Mouse (Mus musculus): ENCODE measurements around the gene Tspan7. TPM values are rescaled to one million over a fixed set of nuclear protein-coding genes. Genes with fewer than 3 reads are reported as not detected.

Tspan7 gene
- polyA plus RNA-seq, 1 experiment, result 25.9 TPM

DNA sequence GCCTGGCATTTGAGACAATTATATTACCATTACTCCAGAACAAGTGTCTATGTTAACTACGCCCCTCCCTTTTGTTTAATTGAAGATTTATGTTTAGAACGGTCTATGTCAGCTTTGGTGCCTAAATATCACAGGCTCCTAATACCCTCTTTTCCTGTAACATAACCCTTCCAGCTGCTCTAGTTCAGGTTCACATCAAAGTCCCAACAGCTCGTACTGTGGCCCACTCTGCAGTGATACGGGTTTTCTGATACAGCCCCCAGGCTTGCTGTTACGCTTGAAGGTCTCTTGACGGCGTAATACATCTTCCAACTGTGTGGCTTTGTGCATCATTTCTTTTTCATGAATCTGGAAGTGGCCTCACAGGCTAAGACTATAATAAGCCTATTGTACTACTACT is 31.5 kb downstream of the Tspan7 start:
- H3K27ac ChIP-seq (ENCODE audit: insufficient read depth, low read length), result no peak overlapping the region
- no peak for DNase-seq (ENCODE audit: low read depth in 1 of 2, low spot score in 2 of 2)
- no peaks in the 10 kb centered on the region for H3K36me3 ChIP-seq (ENCODE audit: control insufficient read depth, insufficient read depth, low read length)
- H3K4me3 ChIP-seq (ENCODE audit: extremely low read depth, insufficient read depth, insufficient read length), result no peak overlapping the region
- WGBS, result 90% methylated on average over 7 of the region's 7 CpGs
- no peaks in the 10 kb centered on the region for H3K4me1 ChIP-seq (ENCODE audit: control insufficient read depth, insufficient read depth, insufficient read length)
- H3K27me3 ChIP-seq (ENCODE audit: control insufficient read depth, insufficient read depth, low read length), result no peaks in the 10 kb centered on the region
- TF ChIP-seq POLR2A (IDR thresholded peaks at IDR 0.05; ENCODE audit: low read depth, low read length) (no peak), CTCF (IDR thresholded peaks at IDR 0.05; ENCODE audit: extremely low read depth, insufficient read depth, insufficient read length, insufficient replicate concordance) (no peak)

DNA sequence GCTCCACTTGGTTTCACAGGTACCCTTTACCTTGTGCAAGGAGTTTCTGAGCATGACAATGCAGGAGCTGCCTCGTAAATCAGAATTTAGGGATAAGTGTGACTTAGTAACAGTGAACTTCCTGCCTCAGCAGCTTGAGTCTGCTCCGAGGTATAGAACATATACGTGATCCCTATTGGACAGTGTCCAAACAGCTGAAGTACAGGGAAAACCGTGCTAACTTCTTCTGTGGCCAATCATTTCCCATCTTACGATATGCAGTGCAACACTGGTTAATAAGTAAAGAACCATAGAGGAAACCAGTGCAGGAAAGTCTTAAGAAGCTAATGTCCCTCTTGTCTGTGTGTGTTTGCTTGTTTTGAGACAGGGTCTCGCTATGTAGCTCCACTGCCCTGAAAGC is 32.0 kb downstream of the Tspan7 start:
- Histone ChIP-seq H3K27ac (ENCODE audit: insufficient read depth, low read length) (no peak overlapping the region), H3K4me3 (ENCODE audit: extremely low read depth, insufficient read depth, insufficient read length) (no peak overlapping the region), H3K4me1 (ENCODE audit: control insufficient read depth, insufficient read depth, insufficient read length) (no peaks in the 10 kb centered on the region), H3K36me3 (ENCODE audit: control insufficient read depth, insufficient read depth, low read length) (no peaks in the 10 kb centered on the region), H3K27me3 (ENCODE audit: control insufficient read depth, insufficient read depth, low read length) (no peaks in the 10 kb centered on the region)
- TF ChIP-seq CTCF (IDR thresholded peaks at IDR 0.05; ENCODE audit: extremely low read depth, insufficient read depth, insufficient read length, insufficient replicate concordance), result no peak
- no peak for TF ChIP-seq POLR2A (IDR thresholded peaks at IDR 0.05; ENCODE audit: low read depth, low read length)
- WGBS, result 86% methylated on average over 6 of the region's 6 CpGs
- DNase-seq (ENCODE audit: low read depth in 1 of 2, low spot score in 2 of 2), result no peak

DNA sequence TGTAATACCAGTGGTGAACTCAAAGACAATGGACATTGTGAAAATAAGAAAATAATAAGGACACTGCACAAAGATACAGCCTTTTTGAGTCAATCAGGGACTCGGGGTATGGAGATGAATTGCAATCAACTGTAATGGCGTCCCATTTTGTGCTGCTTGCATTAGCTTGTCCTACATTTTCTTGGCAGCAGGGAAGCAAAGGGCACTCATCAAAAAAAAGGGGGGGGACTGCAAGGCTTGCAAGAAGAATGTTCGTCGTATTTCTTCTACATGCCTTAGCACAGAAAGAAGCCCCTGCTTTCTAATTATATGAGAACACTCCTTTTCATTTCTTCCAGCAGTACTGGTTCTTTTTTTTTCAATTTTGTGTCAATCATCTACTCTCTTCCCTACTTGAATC is 32.8 kb downstream of the Tspan7 start:
- Histone ChIP-seq H3K27me3 (ENCODE audit: control insufficient read depth, insufficient read depth, low read length) (no peaks in the 10 kb centered on the region), H3K36me3 (ENCODE audit: control insufficient read depth, insufficient read depth, low read length) (no peaks in the 10 kb centered on the region), H3K27ac (ENCODE audit: insufficient read depth, low read length) (no peak overlapping the region), H3K4me3 (ENCODE audit: extremely low read depth, insufficient read depth, insufficient read length) (no peak overlapping the region), H3K4me1 (ENCODE audit: control insufficient read depth, insufficient read depth, insufficient read length) (no peaks in the 10 kb centered on the region)
- no peak for DNase-seq (ENCODE audit: low read depth in 1 of 2, low spot score in 2 of 2)
- 94% methylated on average over 4 of the region's 4 CpGs for WGBS
- no peak for TF ChIP-seq CTCF (IDR thresholded peaks at IDR 0.05; ENCODE audit: extremely low read depth, insufficient read depth, insufficient read length, insufficient replicate concordance)
- TF ChIP-seq POLR2A (IDR thresholded peaks at IDR 0.05; ENCODE audit: low read depth, low read length), result no peak

DNA sequence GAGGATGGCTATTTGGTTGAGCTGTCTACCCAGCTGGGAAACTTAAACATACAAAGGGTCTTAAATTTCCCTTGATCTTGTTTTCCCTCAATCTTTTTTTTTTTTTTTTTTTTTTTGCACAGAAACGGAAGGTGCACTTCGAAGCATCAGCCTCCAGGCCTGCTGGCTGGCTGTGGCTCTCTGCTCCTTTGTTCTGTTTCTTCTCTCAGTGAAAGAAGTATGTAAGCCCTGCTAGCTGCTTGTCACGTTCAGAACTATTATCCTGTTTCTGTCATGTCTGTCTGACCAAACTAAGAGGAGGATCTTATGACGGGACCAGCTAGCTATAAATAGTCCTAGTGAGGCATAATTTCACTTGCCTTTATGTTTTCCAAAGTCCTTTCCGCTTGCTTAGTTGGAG is 33.6 kb downstream of the Tspan7 start:
- Histone ChIP-seq H3K4me1 (ENCODE audit: control insufficient read depth, insufficient read depth, insufficient read length) (no peaks in the 10 kb centered on the region), H3K36me3 (ENCODE audit: control insufficient read depth, insufficient read depth, low read length) (no peaks in the 10 kb centered on the region), H3K27ac (ENCODE audit: insufficient read depth, low read length) (no peak overlapping the region), H3K4me3 (ENCODE audit: extremely low read depth, insufficient read depth, insufficient read length) (no peak overlapping the region), H3K27me3 (ENCODE audit: control insufficient read depth, insufficient read depth, low read length) (no peaks in the 10 kb centered on the region)
- WGBS, result 69% methylated on average over 5 of the region's 5 CpGs
- no peak for DNase-seq (ENCODE audit: low read depth in 1 of 2, low spot score in 2 of 2)
- TF ChIP-seq POLR2A (IDR thresholded peaks at IDR 0.05; ENCODE audit: low read depth, low read length) (no peak), CTCF (IDR thresholded peaks at IDR 0.05; ENCODE audit: extremely low read depth, insufficient read depth, insufficient read length, insufficient replicate concordance) (no peak)

DNA sequence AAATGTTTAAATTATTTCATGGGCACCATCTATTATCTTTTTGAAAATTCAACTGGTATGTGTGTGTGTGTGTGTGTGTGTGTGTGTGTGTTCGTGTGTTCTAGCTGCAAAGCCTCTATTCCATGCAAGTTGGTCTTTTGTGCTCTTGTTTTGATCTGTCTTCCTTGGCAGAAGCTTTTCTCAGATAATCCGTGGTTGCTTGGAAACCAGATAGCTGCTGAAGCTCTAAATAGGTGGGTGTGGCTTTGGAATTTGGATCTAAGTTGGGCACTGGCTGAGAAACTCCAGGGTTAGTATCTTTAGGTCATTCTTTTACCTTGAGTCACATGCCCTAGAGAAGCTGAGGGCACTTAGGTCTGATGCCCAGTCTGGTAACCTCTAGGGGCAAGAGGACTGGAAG is 50.5 kb downstream of the Tspan7 start:
- no peak overlapping the region for H3K4me3 ChIP-seq (ENCODE audit: extremely low read depth, insufficient read depth, insufficient read length)
- H3K27me3 ChIP-seq (ENCODE audit: control insufficient read depth, insufficient read depth, low read length), result no peaks in the 10 kb centered on the region
- 56% methylated on average over 2 of the region's 2 CpGs for WGBS
- no peaks in the 10 kb centered on the region for H3K4me1 ChIP-seq (ENCODE audit: control insufficient read depth, insufficient read depth, insufficient read length)
- no peaks in the 10 kb centered on the region for H3K36me3 ChIP-seq (ENCODE audit: control insufficient read depth, insufficient read depth, low read length)
- TF ChIP-seq POLR2A (IDR thresholded peaks at IDR 0.05; ENCODE audit: low read depth, low read length) (no peak), CTCF (IDR thresholded peaks at IDR 0.05; ENCODE audit: extremely low read depth, insufficient read depth, insufficient read length, insufficient replicate concordance) (no peak)
- H3K27ac ChIP-seq (ENCODE audit: insufficient read depth, low read length), result no peak overlapping the region
- DNase-seq (ENCODE audit: low read depth in 1 of 2, low spot score in 2 of 2), result no peak

DNA sequence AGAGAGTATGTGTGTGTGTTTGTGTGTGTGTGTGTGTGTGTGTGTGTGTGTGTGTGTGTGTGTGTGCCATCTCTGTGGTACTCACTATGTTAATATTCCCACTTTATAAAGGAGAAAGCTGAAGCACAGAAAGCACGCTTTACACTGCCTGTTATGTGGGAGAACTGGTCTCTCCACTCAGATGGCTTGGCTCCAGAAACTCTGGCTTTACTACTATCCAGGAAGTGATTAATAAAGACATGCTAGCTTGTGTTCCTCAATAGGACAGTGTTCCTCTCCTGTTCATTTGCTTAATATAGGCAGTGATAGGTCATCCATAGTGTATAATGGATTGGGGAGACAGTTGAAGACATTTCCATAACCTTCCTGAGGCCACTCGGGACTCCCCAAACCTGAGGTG is 54.1 kb downstream of the Tspan7 start:
- TF ChIP-seq CTCF (IDR thresholded peaks at IDR 0.05; ENCODE audit: extremely low read depth, insufficient read depth, insufficient read length, insufficient replicate concordance), result no peak
- no peak for TF ChIP-seq POLR2A (IDR thresholded peaks at IDR 0.05; ENCODE audit: low read depth, low read length)
- no peak for DNase-seq (ENCODE audit: low read depth in 1 of 2, low spot score in 2 of 2)
- no peaks in the 10 kb centered on the region for H3K4me1 ChIP-seq (ENCODE audit: control insufficient read depth, insufficient read depth, insufficient read length)
- no peaks in the 10 kb centered on the region for H3K36me3 ChIP-seq (ENCODE audit: control insufficient read depth, insufficient read depth, low read length)
- no peaks in the 10 kb centered on the region for H3K27me3 ChIP-seq (ENCODE audit: control insufficient read depth, insufficient read depth, low read length)
- WGBS, result 67% methylated on average over 2 of the region's 2 CpGs
- no peak overlapping the region for H3K4me3 ChIP-seq (ENCODE audit: extremely low read depth, insufficient read depth, insufficient read length)
- no peak overlapping the region for H3K27ac ChIP-seq (ENCODE audit: insufficient read depth, low read length)

DNA sequence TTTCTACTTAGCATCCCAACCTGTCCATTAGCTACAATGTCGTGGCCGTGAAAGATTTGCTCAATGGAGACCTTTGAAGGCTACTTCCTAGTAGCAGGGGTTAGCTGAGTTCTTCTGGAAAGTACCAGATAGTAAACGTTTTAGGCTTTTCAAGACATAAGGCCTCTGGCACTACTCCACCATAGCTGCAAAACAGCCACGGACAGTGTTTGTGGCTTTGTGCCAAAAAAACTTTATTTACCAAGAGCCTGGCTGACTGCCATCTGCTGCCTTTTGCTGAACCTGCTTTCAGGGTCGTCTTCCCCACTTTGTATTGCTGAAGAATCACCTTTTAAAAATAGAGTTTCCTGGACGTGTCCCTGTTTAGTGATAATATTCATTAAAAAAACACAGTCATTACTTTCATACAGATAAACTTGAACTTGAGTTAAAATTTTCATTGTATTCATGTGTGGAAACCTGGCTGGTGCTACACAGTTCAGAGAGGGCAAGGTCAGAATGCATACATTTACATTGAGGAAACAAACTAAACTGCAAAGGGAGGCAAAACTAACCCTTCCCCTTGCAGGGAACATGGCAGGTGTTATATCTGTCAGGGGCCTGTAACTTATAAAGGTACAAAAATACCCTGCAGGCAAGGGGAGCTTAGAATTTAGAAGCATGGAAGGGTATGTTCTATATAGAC is 54.7 kb downstream of the Tspan7 start:
- Histone ChIP-seq H3K4me1 (ENCODE audit: control insufficient read depth, insufficient read depth, insufficient read length) (no peaks in the 10 kb centered on the region), H3K27me3 (ENCODE audit: control insufficient read depth, insufficient read depth, low read length) (no peaks in the 10 kb centered on the region), H3K36me3 (ENCODE audit: control insufficient read depth, insufficient read depth, low read length) (no peaks in the 10 kb centered on the region), H3K27ac (ENCODE audit: insufficient read depth, low read length) (no peak overlapping the region), H3K4me3 (ENCODE audit: extremely low read depth, insufficient read depth, insufficient read length) (no peak overlapping the region)
- 56% methylated on average over 6 of the region's 6 CpGs for WGBS
- DNase-seq (ENCODE audit: low read depth in 1 of 2, low spot score in 2 of 2), result no peak
- no peak for TF ChIP-seq POLR2A (IDR thresholded peaks at IDR 0.05; ENCODE audit: low read depth, low read length)
- no peak for TF ChIP-seq CTCF (IDR thresholded peaks at IDR 0.05; ENCODE audit: extremely low read depth, insufficient read depth, insufficient read length, insufficient replicate concordance)
